8 mouse cellular contexts compared by ENCODE assay signal in the genomic region with DNA sequence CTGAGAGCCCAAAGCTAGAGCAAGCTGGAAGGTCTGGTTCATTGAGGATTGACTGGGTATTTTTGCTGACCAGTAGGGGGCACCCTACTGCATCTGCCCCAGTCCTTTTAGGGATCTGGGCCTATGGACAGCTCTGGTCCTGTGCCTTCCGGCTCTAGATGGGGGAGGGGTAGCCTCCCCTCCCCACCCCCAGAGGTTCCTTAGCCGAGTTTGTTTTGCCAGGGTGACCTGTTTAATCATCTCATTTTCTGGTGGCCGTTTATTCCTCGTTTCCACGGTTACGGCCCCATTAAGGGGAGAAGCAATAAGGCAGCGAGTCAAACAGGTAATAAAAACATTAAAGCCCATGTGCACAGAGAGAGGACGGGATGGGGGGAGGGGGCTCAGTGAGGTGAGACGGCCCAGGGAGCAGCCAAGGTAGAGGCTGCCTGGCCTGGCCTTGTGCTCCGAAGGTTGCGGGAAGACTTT.
DNase-seq lines count a peak whose midpoint lies in the region; TF ChIP-seq lines count a peak whose summit lies in the region.

No protein-coding gene starts in this region.

- H3K4me3 ChIP-seq in heart, adult 2 months = no peak overlapping the region

- WGBS in heart, adult 2 months = 79% methylated on average over 11 of the region's 11 CpGs

- peak; percentile 74 for TF ChIP-seq CTCF in heart, adult 2 months (IDR thresholded peaks at IDR 0.05)

- H3K4me1 ChIP-seq in heart, adult 2 months (ENCODE audit: control insufficient read depth, insufficient read depth, low read length) = peaks cover 28% of the 10 kb centered on the region; the same call in 1 of the 2 replicates

- no peak overlapping the region for H3K9ac ChIP-seq in heart, adult 2 months (ENCODE audit: low read depth, low read length)

- intact Hi-C loops in heart, adult 2 months (cut with DNase I) = loop anchor here (5.0 kb wide), 1 partner anchor 159 kb away; no protein-coding TSS in a partner anchor

- no peak for DNase-seq in heart, adult 2 months
- DNase-seq in heart, postnatal 4 days = no peak
- DNase-seq in thymus, postnatal 14 days = peak; percentile 24
- no peak for DNase-seq in thymus, postnatal 36 days
- DNase-seq in kidney, postnatal 10 days = peak; percentile 87
- no peak for DNase-seq in urinary bladder, postnatal 14 days (ENCODE audit: low spot score)
- no peak for DNase-seq in urinary bladder, adult 2 months (ENCODE audit: low spot score)
- no peak for DNase-seq in lung, postnatal 10 days

- H3K27me3 ChIP-seq in heart, adult 2 months (ENCODE audit: control insufficient read depth, insufficient read depth, low read length) = no peaks in the 10 kb centered on the region

- no peak overlapping the region for H3K27ac ChIP-seq in heart, adult 2 months

- no peak for TF ChIP-seq POLR2A in heart, adult 2 months (IDR thresholded peaks at IDR 0.05; ENCODE audit: insufficient read depth, low read depth, low read length)

- no peak for TF ChIP-seq EP300 in heart, adult 2 months (IDR thresholded peaks at IDR 0.05; ENCODE audit: insufficient read depth, low read depth, low read length)

- 0 out of 2 replicates have a peak, but pooled peaks cover 2% of the 10 kb centered on the region for H3K36me3 ChIP-seq in heart, adult 2 months (ENCODE audit: control insufficient read depth, insufficient read depth, low read length)

- H3K79me2 ChIP-seq in heart, adult 2 months (replicated peaks; ENCODE audit: control insufficient read depth, insufficient read depth, low read length) = 0 out of 2 replicates have a peak, but pooled peaks cover 5% of the 10 kb centered on the region

Comparison
In these comparisons a context has a peak if more than half of its experiments do, and no peak if none do; other contexts are left out.
1. DNase-seq: peak in thymus, postnatal 14 days (single experiment) and kidney, postnatal 10 days (single experiment); none in heart, adult 2 months (0 of 2), heart, postnatal 4 days (single experiment), thymus, postnatal 36 days (0 of 2), urinary bladder, postnatal 14 days (single experiment), urinary bladder, adult 2 months (single experiment) and lung, postnatal 10 days (single experiment).